Mouse (Mus musculus): ENCODE results near the gene Gatb. TPM values are rescaled to one million over a fixed set of nuclear protein-coding genes. Genes with fewer than 3 reads are reported as not detected.
A peak's percentile ranks its signal among the peaks of the same experiment; 100 is the strongest.

Gatb gene
- total RNA-seq, 2 experiments from 2014 or later: 19.7 to 21.2 TPM

GRCm38 (mm10) chr3:85590090-85590754 is 16.3 kb downstream of the Gatb start:
- intact Hi-C loops (cut with DNase I): loop anchor here (5.0 kb wide), 1 partner anchor 77 kb away; no protein-coding TSS in a partner anchor
- no peak for DNase-seq (ENCODE audit: low spot score in 2 of 2)

- peak in 1 of 2 experiments; percentile 67 for DNase-seq (ENCODE audit: low spot score in 2 of 2)
- intact Hi-C loops (cut with DNase I): loop anchor here (5.0 kb wide), 1 partner anchor 75 kb away; no protein-coding TSS in a partner anchor
These were observed 18.1 kb downstream of the Gatb start for GRCm38 (mm10) chr3:85592067-85592466.

- DNase-seq (ENCODE audit: low spot score in 2 of 2): no peak
- intact Hi-C loops (cut with DNase I): loop anchor here (5.0 kb wide), 1 partner anchor 75 kb away; no protein-coding TSS in a partner anchor
These were observed 18.8 kb downstream of the Gatb start for GRCm38 (mm10) chr3:85592640-85593252.

GRCm38 (mm10) chr3:85594452-85594851 is 20.5 kb downstream of the Gatb start:
- intact Hi-C loops (cut with DNase I): loop anchor here (5.0 kb wide), 1 partner anchor 73 kb away; no protein-coding TSS in a partner anchor

GRCm38 (mm10) chr3:85599526-85599925 is 25.6 kb downstream of the Gatb start:
- DNase-seq (ENCODE audit: low spot score in 2 of 2): no peak
- intact Hi-C loops (cut with DNase I): no loop called here

More at GRCm38 (mm10) chr3:85594452-85594851, 20.5 kb downstream of the Gatb start:
- no peak for DNase-seq (ENCODE audit: low spot score in 2 of 2)

GRCm38 (mm10) chr3:85601841-85602305 is 28.0 kb downstream of the Gatb start:
- DNase-seq (ENCODE audit: low spot score in 2 of 2): no peak
- intact Hi-C loops (cut with DNase I): no loop called here

- DNase-seq (ENCODE audit: low spot score in 2 of 2): no peak
- intact Hi-C loops (cut with DNase I): no loop called here
These were observed 29.9 kb downstream of the Gatb start for GRCm38 (mm10) chr3:85603811-85604210.

GRCm38 (mm10) chr3:85606912-85607311 is 33.0 kb downstream of the Gatb start:
- intact Hi-C loops (cut with DNase I): no loop called here
- no peak for DNase-seq (ENCODE audit: low spot score in 2 of 2)

- intact Hi-C loops (cut with DNase I): no loop called here
- DNase-seq (ENCODE audit: low spot score in 2 of 2): no peak
These were observed 33.8 kb downstream of the Gatb start for GRCm38 (mm10) chr3:85607753-85608152.

GRCm38 (mm10) chr3:85616389-85616788 is 42.5 kb downstream of the Gatb start:
- DNase-seq (ENCODE audit: low spot score in 2 of 2): no peak
- intact Hi-C loops (cut with DNase I): no loop called here

GRCm38 (mm10) chr3:85618885-85619284 is 45.0 kb downstream of the Gatb start:
- DNase-seq (ENCODE audit: low spot score in 2 of 2): peak in 1 of 2 experiments; percentile 40
- intact Hi-C loops (cut with DNase I): no loop called here

- intact Hi-C loops (cut with DNase I): no loop called here
- DNase-seq (ENCODE audit: low spot score in 2 of 2): peak in 1 of 2 experiments; percentile 40
These were observed 45.4 kb downstream of the Gatb start for GRCm38 (mm10) chr3:85619345-85619744.

- DNase-seq (ENCODE audit: low spot score in 2 of 2): no peak
These were observed 45.8 kb downstream of the Gatb start for GRCm38 (mm10) chr3:85619751-85620150.

GRCm38 (mm10) chr3:85629895-85630510 is 56.1 kb downstream of the Gatb start:
- DNase-seq (ENCODE audit: low spot score in 2 of 2): no peak
- intact Hi-C loops (cut with DNase I): no loop called here

More at GRCm38 (mm10) chr3:85619751-85620150, 45.8 kb downstream of the Gatb start:
- intact Hi-C loops (cut with DNase I): no loop called here

- intact Hi-C loops (cut with DNase I): no loop called here
These were observed 59.8 kb downstream of the Gatb start for GRCm38 (mm10) chr3:85633733-85634132.

GRCm38 (mm10) chr3:85634389-85635125 is 60.6 kb downstream of the Gatb start:
- intact Hi-C loops (cut with DNase I): no loop called here
- DNase-seq (ENCODE audit: low spot score in 2 of 2): no peak

More at GRCm38 (mm10) chr3:85633733-85634132, 59.8 kb downstream of the Gatb start:
- no peak for DNase-seq (ENCODE audit: low spot score in 2 of 2)

GRCm38 (mm10) chr3:85635126-85635419 is 61.2 kb downstream of the Gatb start:
- DNase-seq (ENCODE audit: low spot score in 2 of 2): no peak
- intact Hi-C loops (cut with DNase I): no loop called here

- intact Hi-C loops (cut with DNase I): no loop called here
These were observed 61.7 kb downstream of the Gatb start for GRCm38 (mm10) chr3:85635591-85635990.

GRCm38 (mm10) chr3:85636716-85637447 is 63.0 kb downstream of the Gatb start:
- DNase-seq (ENCODE audit: low spot score in 2 of 2): peak in 1 of 2 experiments; percentile 63

More at GRCm38 (mm10) chr3:85635591-85635990, 61.7 kb downstream of the Gatb start:
- no peak for DNase-seq (ENCODE audit: low spot score in 2 of 2)

More at GRCm38 (mm10) chr3:85636716-85637447, 63.0 kb downstream of the Gatb start:
- intact Hi-C loops (cut with DNase I): no loop called here

Measured in left cerebral cortex, postnatal 14 days (tissue).